In the genomic region with DNA sequence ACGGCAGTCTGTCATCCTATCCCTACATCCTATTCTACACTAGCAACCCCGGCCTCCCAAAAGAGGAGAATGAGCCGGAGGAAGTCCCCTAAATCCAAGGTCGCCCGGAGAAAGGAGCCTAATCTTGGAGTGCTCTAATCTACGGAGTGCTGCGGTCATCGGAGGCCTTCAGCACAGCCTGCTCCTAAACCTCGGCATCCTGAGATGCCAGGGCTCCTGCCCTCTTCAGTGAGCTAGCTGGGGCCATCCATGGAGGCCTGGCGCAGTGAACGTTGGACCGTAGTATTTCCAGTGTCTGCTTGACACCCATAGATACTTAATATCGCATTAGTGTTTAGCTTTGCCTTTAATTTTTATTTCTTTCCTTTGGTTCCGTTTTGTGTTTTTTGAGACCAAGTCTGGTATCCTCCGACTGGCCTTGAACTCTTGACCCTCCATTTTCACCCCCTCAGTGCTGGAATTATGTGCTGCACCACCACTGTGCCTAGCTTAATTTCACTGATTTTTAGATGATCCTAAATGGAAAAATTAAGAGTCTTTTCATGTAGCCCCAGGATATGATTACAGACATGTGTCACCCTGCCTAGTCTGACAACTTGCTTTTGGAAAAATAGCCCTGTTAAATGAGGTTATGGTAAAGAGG, we compare ENCODE assay signal across 7 mouse cellular contexts. TPM values are rescaled to one million over a fixed set of nuclear protein-coding genes. Genes with fewer than 3 reads are reported as not detected.
DNase-seq lines count a peak whose midpoint lies in the region; ATAC-seq and TF ChIP-seq lines count a peak whose summit lies in the region.

No protein-coding gene starts in this region.

- peaks cover 31% of the 10 kb centered on the region for H3K36me3 ChIP-seq in thymus, adult 2 months (ENCODE audit: control insufficient read depth, insufficient read depth, low read length)
- peaks cover 30% of the 10 kb centered on the region for H3K36me3 ChIP-seq in forebrain, embryonic 12.5 days (replicated peaks)
- peaks cover 34% of the 10 kb centered on the region for H3K36me3 ChIP-seq in liver, embryonic 14.5 days (replicated peaks; ENCODE audit: control insufficient read depth, insufficient read depth, low read depth)

- TF ChIP-seq CTCF in thymus, adult 2 months (IDR thresholded peaks at IDR 0.05; ENCODE audit: borderline replicate concordance, control insufficient read depth, extremely low read depth, insufficient read depth, low read length, poor library complexity): no peak
- 0 out of 2 replicates have a peak, but pooled peaks have one; percentile 1 for TF ChIP-seq CTCF in liver, embryonic 14.5 days (IDR thresholded peaks at IDR 0.05; ENCODE audit: low read depth)

- peak overlapping the region; percentile 75 for H3K4me3 ChIP-seq in thymus, adult 2 months (ENCODE audit: control insufficient read depth, insufficient read depth, low read length)
- H3K4me3 ChIP-seq in forebrain, embryonic 12.5 days (replicated peaks): peak overlapping the region; percentile 99
- peak overlapping the region; percentile 98 to 99 for H3K4me3 ChIP-seq in liver, embryonic 14.5 days (ENCODE audit: insufficient read depth in 1 of 2, low read depth in 2 of 2, low read length in 2 of 2)

- no peak for DNase-seq in thymus, adult 2 months
- no peak for DNase-seq in thymus, postnatal 10 days (ENCODE audit: low spot score in 2 of 2)
- DNase-seq in liver, embryonic 14.5 days (ENCODE audit: low read depth in 3 of 3, low spot score in 3 of 3): no peak
- no peak for DNase-seq in adipocyte (ENCODE audit: low spot score)
- DNase-seq in ovary, adult 18-20 months (ENCODE audit: low spot score): no peak

- H3K27me3 ChIP-seq in thymus, adult 2 months (ENCODE audit: control insufficient read depth, insufficient read depth, low read length): no peaks in the 10 kb centered on the region
- no peaks in the 10 kb centered on the region for H3K27me3 ChIP-seq in forebrain, embryonic 12.5 days
- no peaks in the 10 kb centered on the region for H3K27me3 ChIP-seq in liver, embryonic 14.5 days (ENCODE audit: control insufficient read depth, insufficient read depth, low read length)

- H3K4me2 ChIP-seq in forebrain, embryonic 12.5 days: peak overlapping the region; percentile 75
- peak overlapping the region; percentile 83 for H3K4me2 ChIP-seq in liver, embryonic 14.5 days (ENCODE audit: low read depth)

- TF ChIP-seq POLR2A in thymus, adult 2 months (IDR thresholded peaks at IDR 0.05; ENCODE audit: control insufficient read depth, extremely low read depth, insufficient read depth, low read length, poor library complexity): no peak

- H3K9me3 ChIP-seq in forebrain, embryonic 12.5 days: no peaks in the 10 kb centered on the region
- H3K9me3 ChIP-seq in liver, embryonic 14.5 days (ENCODE audit: control insufficient read depth, low read length): no peaks in the 10 kb centered on the region

- peak overlapping the region; percentile 9; the same call in 1 of the 2 replicates for H3K27ac ChIP-seq in thymus, adult 2 months (ENCODE audit: control insufficient read depth, insufficient read depth, low read length)
- peak overlapping the region; percentile 98 for H3K27ac ChIP-seq in forebrain, embryonic 12.5 days
- H3K27ac ChIP-seq in liver, embryonic 14.5 days: peak overlapping the region; percentile 75

- no peak for TF ChIP-seq EP300 in liver, embryonic 14.5 days (IDR thresholded peaks at IDR 0.05; ENCODE audit: low read depth)

- peak; percentile 70; the same call in 1 of the 2 replicates for ATAC-seq in forebrain, embryonic 12.5 days (ENCODE audit: low FRiP score)
- peak; percentile 59 for ATAC-seq in liver, embryonic 14.5 days (ENCODE audit: insufficient read depth)
- no peak; the same call in 1 of the 2 replicates for ATAC-seq in monocyte, adult 5-6 weeks (replicated peaks; ENCODE audit: insufficient number of reproducible peaks, low FRiP score, low TSS enrichment, poor library complexity, severe bottlenecking)

- H3K4me1 ChIP-seq in thymus, adult 2 months (replicated peaks; ENCODE audit: control insufficient read depth, insufficient read depth, low read length): peaks cover 13% of the 10 kb centered on the region
- peaks cover 36% of the 10 kb centered on the region for H3K4me1 ChIP-seq in forebrain, embryonic 12.5 days
- H3K4me1 ChIP-seq in liver, embryonic 14.5 days (replicated peaks; ENCODE audit: control insufficient read depth in 2 of 2, insufficient read depth in 2 of 2, low read length in 1 of 2): peaks cover 22 to 26% of the 10 kb centered on the region in 2 experiments

- H3K9ac ChIP-seq in forebrain, embryonic 12.5 days: peak overlapping the region; percentile 100
- H3K9ac ChIP-seq in liver, embryonic 14.5 days (replicated peaks): peak overlapping the region; percentile 97

- WGBS in thymus, adult 2 months: 6% methylated on average over 15 of the region's 15 CpGs
- 11% methylated on average over 15 of the region's 15 CpGs for WGBS in forebrain, embryonic 12.5 days
- 9% methylated on average over 15 of the region's 15 CpGs for WGBS in liver, embryonic 14.5 days (ENCODE audit: insufficient replicate concordance)

RNA-seq across cellular contexts. Expression of a gene that starts 0.6 kb away (rescaled TPM):
- 533 and 863 TPM in 2 replicates for polyA plus RNA-seq in thymus, adult 2 months (2012; rRNA removed)
- 853 and 874 TPM in 2 replicates for polyA plus RNA-seq in forebrain, embryonic 12.5 days (2016; fragmentation: Nextera tagmentation; extraction: Ambion mirVana)
- 215 and 260 TPM in 2 replicates for polyA plus RNA-seq in liver, embryonic 14.5 days (2012; rRNA removed)
- 220 and 252 TPM in 2 replicates for polyA plus RNA-seq in liver, embryonic 14.5 days (2014; fragmentation: Nextera tagmentation; extraction: Ambion mirVana)
- total RNA-seq in monocyte, adult 5-6 weeks (2017): 353 to 398 TPM (median 355 TPM) in 3 replicates

RNA-seq across cellular contexts. Expression of a gene that starts 12.3 kb away (rescaled TPM):
- polyA plus RNA-seq in thymus, adult 2 months (2012; rRNA removed): 69.3 and 70.8 TPM in 2 replicates
- 126 and 131 TPM in 2 replicates for polyA plus RNA-seq in forebrain, embryonic 12.5 days (2016; fragmentation: Nextera tagmentation; extraction: Ambion mirVana)
- polyA plus RNA-seq in liver, embryonic 14.5 days (2012; rRNA removed): 64.1 and 78.3 TPM in 2 replicates
- polyA plus RNA-seq in liver, embryonic 14.5 days (2014; fragmentation: Nextera tagmentation; extraction: Ambion mirVana): 136 and 144 TPM in 2 replicates
- 25.0 to 37.2 TPM (median 27.0 TPM) in 3 replicates for total RNA-seq in monocyte, adult 5-6 weeks (2017)

RNA-seq across cellular contexts. Expression of a gene that starts 22.7 kb away (rescaled TPM):
- 20.2 and 21.8 TPM in 2 replicates for polyA plus RNA-seq in thymus, adult 2 months (2012; rRNA removed)
- polyA plus RNA-seq in forebrain, embryonic 12.5 days (2016; fragmentation: Nextera tagmentation; extraction: Ambion mirVana): 15.1 and 16.4 TPM in 2 replicates
- polyA plus RNA-seq in liver, embryonic 14.5 days (2012; rRNA removed): 7.3 and 10.1 TPM in 2 replicates
- polyA plus RNA-seq in liver, embryonic 14.5 days (2014; fragmentation: Nextera tagmentation; extraction: Ambion mirVana): 10.7 TPM in 2 replicates
- total RNA-seq in monocyte, adult 5-6 weeks (2017): 13.8 to 20.0 TPM (median 15.8 TPM) in 3 replicates

RNA-seq across cellular contexts. Expression of a gene that starts 28.5 kb away (rescaled TPM):
- polyA plus RNA-seq in thymus, adult 2 months (2012; rRNA removed): 123 and 125 TPM in 2 replicates
- 43.4 and 44.7 TPM in 2 replicates for polyA plus RNA-seq in forebrain, embryonic 12.5 days (2016; fragmentation: Nextera tagmentation; extraction: Ambion mirVana)
- polyA plus RNA-seq in liver, embryonic 14.5 days (2012; rRNA removed): 15.2 and 15.6 TPM in 2 replicates
- polyA plus RNA-seq in liver, embryonic 14.5 days (2014; fragmentation: Nextera tagmentation; extraction: Ambion mirVana): 19.0 and 20.5 TPM in 2 replicates
- total RNA-seq in monocyte, adult 5-6 weeks (2017): 10.3 to 23.0 TPM (median 13.5 TPM) in 3 replicates

RNA-seq across cellular contexts. Expression of a gene that starts 43.4 kb away (rescaled TPM):
- polyA plus RNA-seq in thymus, adult 2 months (2012; rRNA removed): 22.7 and 25.5 TPM in 2 replicates
- 9.5 and 10.5 TPM in 2 replicates for polyA plus RNA-seq in forebrain, embryonic 12.5 days (2016; fragmentation: Nextera tagmentation; extraction: Ambion mirVana)
- 1.2 TPM in 2 replicates for polyA plus RNA-seq in liver, embryonic 14.5 days (2012; rRNA removed)
- polyA plus RNA-seq in liver, embryonic 14.5 days (2014; fragmentation: Nextera tagmentation; extraction: Ambion mirVana): 1.7 and 1.8 TPM in 2 replicates
- total RNA-seq in monocyte, adult 5-6 weeks (2017): 1.4 to 6.3 TPM (median 3.3 TPM) in 3 replicates

Comparison
In these comparisons a context has a peak if more than half of its experiments do, and no peak if none do; other contexts are left out.
1. H3K27ac ChIP-seq: peak in every context shown above with its lines; median percentile 98 in forebrain, embryonic 12.5 days; 75 in liver, embryonic 14.5 days; 9 in thymus, adult 2 months.